Mouse (Mus musculus): ENCODE results near the gene Hao2. TPM values are rescaled to one million over a fixed set of nuclear protein-coding genes. Genes with fewer than 3 reads are reported as not detected.

The Hao2 gene
- total RNA-seq, 1 experiment from 2014 or later: not detected

DNA sequence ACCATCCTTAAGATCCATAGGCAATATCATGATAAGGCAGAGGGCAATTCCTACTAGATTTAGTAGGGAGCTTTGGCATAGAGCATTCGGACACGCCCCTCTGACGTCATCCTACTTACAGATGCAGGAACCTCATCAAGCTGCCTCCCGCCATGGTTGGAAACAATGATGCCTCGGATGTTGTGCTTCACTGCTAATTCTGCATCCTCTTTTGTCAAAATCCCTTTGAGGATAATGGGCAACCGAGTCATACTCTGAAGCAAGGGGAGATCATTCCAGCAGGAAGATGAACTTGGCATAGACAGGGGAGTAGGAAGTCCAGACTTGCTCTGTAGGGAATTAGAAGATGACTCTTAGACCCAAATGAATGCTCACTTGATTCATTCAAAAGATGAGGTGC lies 12.8 kb downstream of the Hao2 start:
- ATAC-seq (replicated peaks in 1 of 2; ENCODE audit: insufficient read depth in 1 of 2, low FRiP score in 2 of 2, low TSS enrichment in 1 of 2, low read depth in 1 of 2, poor library complexity in 2 of 2, severe bottlenecking in 2 of 2): no peak

DNA sequence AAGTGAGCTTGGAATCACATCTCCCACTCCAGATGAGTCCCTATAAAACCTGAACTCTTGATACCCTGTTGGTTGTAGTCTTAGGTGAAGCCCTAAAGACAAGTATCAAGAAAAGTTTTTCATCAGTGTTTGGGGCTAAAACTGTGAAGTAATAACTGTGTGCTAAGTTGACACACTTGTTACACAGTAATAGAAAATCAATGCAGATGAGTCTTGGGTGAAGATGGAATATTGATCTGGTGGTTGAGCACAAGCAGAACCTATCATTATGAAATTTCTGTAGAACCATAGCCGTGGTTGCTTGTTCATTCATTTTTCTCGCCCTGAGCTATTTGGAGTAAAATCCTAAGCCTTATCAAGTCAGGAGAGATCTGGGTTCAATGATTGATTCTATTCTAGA lies 24.8 kb downstream of the Hao2 start:
- no peak for ATAC-seq (replicated peaks in 1 of 2; ENCODE audit: insufficient read depth in 1 of 2, low FRiP score in 2 of 2, low TSS enrichment in 1 of 2, low read depth in 1 of 2, poor library complexity in 2 of 2, severe bottlenecking in 2 of 2)

DNA sequence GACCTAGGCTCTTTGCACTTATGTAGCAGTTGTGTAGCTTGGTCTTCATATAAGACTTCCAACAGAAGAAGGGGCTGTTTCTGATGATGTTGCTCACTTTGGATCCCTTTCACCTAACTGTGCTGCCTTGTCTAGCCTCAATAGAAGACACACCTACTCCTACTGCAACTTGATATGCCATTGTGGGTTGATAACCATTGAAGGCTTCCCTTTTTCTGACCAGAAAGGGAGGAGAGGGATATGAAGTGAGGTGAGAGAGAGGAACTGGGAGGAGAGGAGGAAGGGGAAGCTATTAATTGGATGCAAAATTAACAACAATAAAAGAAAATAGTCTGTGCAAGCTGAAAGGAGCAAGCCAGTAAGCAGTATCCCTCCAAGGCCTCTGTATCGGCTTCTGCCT lies 30.2 kb downstream of the Hao2 start:
- ATAC-seq (replicated peaks in 1 of 2; ENCODE audit: insufficient read depth in 1 of 2, low FRiP score in 2 of 2, low TSS enrichment in 1 of 2, low read depth in 1 of 2, poor library complexity in 2 of 2, severe bottlenecking in 2 of 2): no peak

GRCm38 (mm10) chr3:98859576-98859975 lies 33.5 kb downstream of the Hao2 start, which contains the start of gene Hsd3b1:
Gene Hsd3b1 (minus strand): TSS chr3:98859794.
- no peak for ATAC-seq (replicated peaks in 1 of 2; ENCODE audit: insufficient read depth in 1 of 2, low FRiP score in 2 of 2, low TSS enrichment in 1 of 2, low read depth in 1 of 2, poor library complexity in 2 of 2, severe bottlenecking in 2 of 2)

- ATAC-seq (replicated peaks in 1 of 2; ENCODE audit: insufficient read depth in 1 of 2, low FRiP score in 2 of 2, low TSS enrichment in 1 of 2, low read depth in 1 of 2, poor library complexity in 2 of 2, severe bottlenecking in 2 of 2): no peak
Observed at GRCm38 (mm10) chr3:98858051-98858450, 35.0 kb downstream of the Hao2 start.

DNA sequence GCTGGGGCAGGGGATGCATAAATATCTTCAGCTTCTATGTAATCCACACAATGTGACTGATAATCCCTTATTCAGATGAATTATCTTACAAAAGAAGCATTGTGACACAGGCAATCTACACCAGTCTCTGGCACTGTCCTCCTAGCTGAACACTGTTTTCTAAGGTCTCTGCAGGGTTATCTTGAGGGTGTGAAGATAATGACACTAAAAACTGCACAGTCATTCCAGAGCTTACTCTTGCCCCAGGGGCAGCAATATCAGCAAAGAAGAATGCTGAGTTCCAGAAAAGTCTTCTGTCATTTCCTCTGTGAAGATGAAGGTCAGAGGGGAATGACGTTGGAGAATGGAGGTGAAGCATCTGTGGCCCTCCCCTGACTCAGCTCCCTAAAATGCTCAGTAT lies 36.1 kb downstream of the Hao2 start:
- ATAC-seq (replicated peaks in 1 of 2; ENCODE audit: insufficient read depth in 1 of 2, low FRiP score in 2 of 2, low TSS enrichment in 1 of 2, low read depth in 1 of 2, poor library complexity in 2 of 2, severe bottlenecking in 2 of 2): no peak

DNA sequence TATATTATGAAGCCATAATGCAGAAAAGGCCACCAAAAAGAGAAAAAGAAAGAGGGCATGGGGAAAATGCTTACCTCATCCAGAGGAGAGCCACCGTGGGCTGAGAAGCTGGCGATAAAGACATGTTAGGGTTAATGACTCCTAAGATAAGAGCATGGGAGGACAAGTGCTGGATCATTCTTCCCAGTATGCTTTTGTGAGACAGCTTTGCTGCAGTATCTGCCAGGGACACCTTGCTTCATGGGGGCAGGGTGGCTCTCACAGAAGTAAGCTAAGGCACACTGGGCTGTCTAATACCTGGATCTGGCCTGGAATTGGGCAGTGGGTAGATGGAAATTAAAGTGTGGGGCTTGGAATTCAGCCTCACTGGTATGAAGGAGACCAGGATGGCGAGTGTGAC lies 37.9 kb downstream of the Hao2 start:
- ATAC-seq (replicated peaks in 1 of 2; ENCODE audit: insufficient read depth in 1 of 2, low FRiP score in 2 of 2, low TSS enrichment in 1 of 2, low read depth in 1 of 2, poor library complexity in 2 of 2, severe bottlenecking in 2 of 2): no peak

DNA sequence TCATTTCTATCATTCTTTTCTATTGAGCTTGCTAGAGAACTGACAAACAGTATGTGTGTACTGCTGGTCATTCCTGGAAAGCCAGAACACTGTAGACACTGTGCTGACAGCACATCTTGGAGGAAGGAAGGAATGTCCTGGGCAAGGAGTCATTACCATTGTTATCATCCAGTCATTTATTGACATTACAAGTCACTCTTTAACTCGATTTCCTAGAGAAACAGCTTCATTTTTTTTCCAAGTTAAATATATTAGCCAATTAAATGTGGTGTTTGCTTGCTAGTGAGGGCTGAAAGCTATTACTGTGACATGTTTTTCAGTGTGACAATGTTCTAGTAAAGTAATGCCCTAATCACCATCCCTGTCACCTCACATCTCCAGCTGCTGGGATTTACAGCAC lies 39.4 kb downstream of the Hao2 start:
- no peak for ATAC-seq (replicated peaks in 1 of 2; ENCODE audit: insufficient read depth in 1 of 2, low FRiP score in 2 of 2, low TSS enrichment in 1 of 2, low read depth in 1 of 2, poor library complexity in 2 of 2, severe bottlenecking in 2 of 2)

GRCm38 (mm10) chr3:98853051-98853450 lies 40.0 kb downstream of the Hao2 start:
- no peak for ATAC-seq (replicated peaks in 1 of 2; ENCODE audit: insufficient read depth in 1 of 2, low FRiP score in 2 of 2, low TSS enrichment in 1 of 2, low read depth in 1 of 2, poor library complexity in 2 of 2, severe bottlenecking in 2 of 2)

DNA sequence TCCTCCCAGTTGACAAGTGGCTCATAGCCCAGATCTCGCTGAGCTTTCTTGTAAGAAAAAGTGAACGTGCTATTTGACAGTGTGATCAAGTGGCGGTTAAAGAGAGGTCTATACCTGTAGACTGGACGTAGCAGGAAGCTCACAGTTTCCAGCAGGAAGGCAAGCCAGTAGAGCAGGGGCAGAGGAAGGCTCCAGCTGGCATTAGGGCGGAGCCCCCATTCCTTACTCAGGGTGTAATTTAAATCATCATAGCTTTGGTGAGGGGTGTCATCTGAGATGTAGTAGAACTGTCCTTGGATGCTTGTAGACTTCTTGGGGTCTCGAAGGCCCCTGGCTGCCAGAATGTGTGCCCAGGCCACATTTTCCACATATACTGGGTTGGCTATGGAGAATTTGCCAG lies 40.4 kb downstream of the Hao2 start:
- ATAC-seq (replicated peaks in 1 of 2; ENCODE audit: insufficient read depth in 1 of 2, low FRiP score in 2 of 2, low TSS enrichment in 1 of 2, low read depth in 1 of 2, poor library complexity in 2 of 2, severe bottlenecking in 2 of 2): no peak

- no peak for ATAC-seq (replicated peaks in 1 of 2; ENCODE audit: insufficient read depth in 1 of 2, low FRiP score in 2 of 2, low TSS enrichment in 1 of 2, low read depth in 1 of 2, poor library complexity in 2 of 2, severe bottlenecking in 2 of 2)
Observed at GRCm38 (mm10) chr3:98851853-98852252, 41.2 kb downstream of the Hao2 start.

GRCm38 (mm10) chr3:98850262-98850661 lies 42.8 kb downstream of the Hao2 start:
- no peak for ATAC-seq (replicated peaks in 1 of 2; ENCODE audit: insufficient read depth in 1 of 2, low FRiP score in 2 of 2, low TSS enrichment in 1 of 2, low read depth in 1 of 2, poor library complexity in 2 of 2, severe bottlenecking in 2 of 2)

DNA sequence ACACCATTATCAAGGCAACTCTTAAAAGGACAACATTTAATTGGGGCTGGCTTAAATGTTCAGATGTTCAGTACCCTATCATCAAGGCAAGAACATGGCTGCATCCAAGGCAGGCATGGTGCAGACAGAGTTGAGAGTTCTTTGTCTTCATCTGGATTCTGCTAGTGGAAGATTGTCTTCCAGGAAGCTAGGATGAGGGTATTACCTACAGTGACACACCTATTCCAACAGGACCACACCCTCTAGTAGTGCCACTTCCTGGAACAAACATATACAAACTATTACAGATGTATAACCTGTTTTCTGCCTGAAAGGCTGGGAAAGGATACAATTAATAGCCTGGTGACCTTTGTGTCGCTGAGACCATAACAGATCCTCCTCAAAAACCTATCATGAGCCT lies 44.1 kb downstream of the Hao2 start:
- no peak for ATAC-seq (replicated peaks in 1 of 2; ENCODE audit: insufficient read depth in 1 of 2, low FRiP score in 2 of 2, low TSS enrichment in 1 of 2, low read depth in 1 of 2, poor library complexity in 2 of 2, severe bottlenecking in 2 of 2)

Other genes with a start within 250 kb of the Hao2 start
- not detected in 2 replicates for gene Hsd3b2, start 168.7 kb downstream of the Hao2 start, total RNA-seq (2017)
- gene Hsd3b3, start 130.1 kb downstream of the Hao2 start, total RNA-seq (2017): not detected in 2 replicates
- gene Hsd3b6, start 78.8 kb downstream of the Hao2 start, total RNA-seq (2017): not detected in 2 replicates
- gene Hsd3b1, start 33.4 kb downstream of the Hao2 start, total RNA-seq (2017): not detected in 2 replicates
- 7.8 TPM in 2 replicates for gene Wars2, start 247.8 kb upstream of the Hao2 start, total RNA-seq (2017)